In the genomic region with DNA sequence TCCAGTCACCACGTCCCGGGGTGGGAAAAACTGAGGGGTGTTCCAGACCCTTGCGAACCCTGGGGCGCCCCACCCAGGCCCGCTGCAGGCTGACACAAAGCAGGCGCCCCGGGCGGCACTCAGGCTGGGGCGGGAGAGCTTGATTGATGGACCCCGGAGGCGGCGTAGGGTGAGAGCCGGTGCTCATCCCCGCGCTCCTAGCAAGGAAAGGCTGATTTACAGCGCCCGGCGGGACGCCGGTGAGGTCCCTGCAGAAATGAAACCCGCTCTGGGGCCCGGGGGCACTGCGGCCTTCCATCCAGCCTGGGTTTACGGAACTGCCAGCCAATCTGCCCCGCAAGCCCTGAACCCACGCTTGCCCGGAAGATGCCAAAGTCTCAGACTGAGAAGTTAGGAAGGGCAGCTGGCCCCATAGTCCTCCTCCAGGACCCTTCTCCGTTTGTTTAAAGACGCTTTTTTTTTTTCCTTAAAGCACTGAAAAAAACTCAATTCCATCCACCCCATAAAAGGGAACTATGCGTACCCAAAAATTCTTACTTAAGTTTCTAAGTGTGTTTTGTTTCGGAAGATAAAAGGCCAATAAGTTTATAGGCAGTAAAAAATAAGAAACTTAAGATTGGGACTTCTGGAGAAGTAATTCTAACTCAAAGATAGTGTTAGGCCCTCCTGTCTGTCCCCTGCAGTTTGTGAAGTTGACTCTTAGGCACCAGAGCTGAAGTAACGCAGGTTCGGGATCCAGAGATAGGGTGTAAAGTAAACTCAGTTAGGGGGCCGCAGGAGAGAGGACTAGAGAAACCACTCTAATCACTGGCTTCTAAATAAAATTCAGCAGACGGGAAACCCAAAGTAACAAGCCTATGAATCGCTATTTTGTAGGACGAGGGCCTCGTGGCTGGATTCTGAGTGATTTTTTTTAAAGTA, we compare ENCODE assay signal across 8 mouse cellular contexts.
DNase-seq lines count a peak whose midpoint lies in the region; ATAC-seq lines count a peak whose summit lies in the region.

No protein-coding gene starts in this region.

- H3K36me3 ChIP-seq in heart, embryonic 16.5 days (ENCODE audit: control insufficient read depth, insufficient read depth): no peaks in the 10 kb centered on the region
- H3K36me3 ChIP-seq in limb, embryonic 12.5 days: no peaks in the 10 kb centered on the region
- H3K36me3 ChIP-seq in midbrain, embryonic 15.5 days (replicated peaks): no peaks in the 10 kb centered on the region

- WGBS in heart, embryonic 16.5 days: 15% methylated on average over 38 of the region's 38 CpGs
- 3% methylated on average over 38 of the region's 38 CpGs for WGBS in limb, embryonic 12.5 days
- WGBS in midbrain, embryonic 15.5 days: 7% methylated on average over 38 of the region's 38 CpGs

- H3K27me3 ChIP-seq in heart, embryonic 16.5 days (ENCODE audit: control insufficient read depth, insufficient read depth, low read length): peaks cover 4% of the 10 kb centered on the region; the same call in 1 of the 2 replicates
- 0 out of 2 replicates have a peak, but pooled peaks cover 4% of the 10 kb centered on the region for H3K27me3 ChIP-seq in limb, embryonic 12.5 days
- peaks cover 25% of the 10 kb centered on the region for H3K27me3 ChIP-seq in midbrain, embryonic 15.5 days (replicated peaks)

- H3K9me3 ChIP-seq in heart, embryonic 16.5 days (replicated peaks; ENCODE audit: control insufficient read depth, low read length): no peaks in the 10 kb centered on the region
- H3K9me3 ChIP-seq in limb, embryonic 12.5 days: no peaks in the 10 kb centered on the region
- no peaks in the 10 kb centered on the region for H3K9me3 ChIP-seq in midbrain, embryonic 15.5 days

- peak overlapping the region; percentile 90 for H3K27ac ChIP-seq in heart, embryonic 16.5 days (ENCODE audit: low read length)
- peak overlapping the region; percentile 87 for H3K27ac ChIP-seq in limb, embryonic 12.5 days
- H3K27ac ChIP-seq in midbrain, embryonic 15.5 days: peak overlapping the region; percentile 62

- DNase-seq in heart, adult 18-20 months: peak; percentile 27 to 63
- no peak for DNase-seq in heart, adult 8-10 months (ENCODE audit: low spot score)
- peak; percentile 82 for DNase-seq in embryo, embryonic 9.5 days (ENCODE audit: extremely low spot score)
- no peak for DNase-seq in adipocyte (ENCODE audit: low spot score)
- DNase-seq in right cerebral cortex, postnatal 10 days (ENCODE audit: low spot score in 2 of 2): no peak

- peak overlapping the region; percentile 69 for H3K4me2 ChIP-seq in heart, embryonic 16.5 days (ENCODE audit: low read depth, low read length)
- H3K4me2 ChIP-seq in limb, embryonic 12.5 days: peak overlapping the region; percentile 72
- peak overlapping the region; percentile 50 for H3K4me2 ChIP-seq in midbrain, embryonic 15.5 days

- no peak; the same call in 1 of the 2 replicates for ATAC-seq in heart, embryonic 16.5 days (replicated peaks; ENCODE audit: extremely low read depth, insufficient read depth, low FRiP score)
- no peak for ATAC-seq in limb, embryonic 12.5 days (ENCODE audit: insufficient number of reproducible peaks, insufficient read depth, low FRiP score, low TSS enrichment, low read depth)
- peak; percentile 31; the same call in 1 of the 2 replicates for ATAC-seq in midbrain, embryonic 15.5 days (replicated peaks)

- H3K4me1 ChIP-seq in heart, embryonic 16.5 days (ENCODE audit: control insufficient read depth, insufficient read depth, low read length): peaks cover 20% of the 10 kb centered on the region
- peaks cover 40% of the 10 kb centered on the region for H3K4me1 ChIP-seq in limb, embryonic 12.5 days (replicated peaks)
- peaks cover 15% of the 10 kb centered on the region for H3K4me1 ChIP-seq in midbrain, embryonic 15.5 days

- peak overlapping the region; percentile 77 for H3K9ac ChIP-seq in heart, embryonic 16.5 days (ENCODE audit: low read length)
- H3K9ac ChIP-seq in limb, embryonic 12.5 days (replicated peaks): peak overlapping the region; percentile 63
- peak overlapping the region; percentile 21; the same call in 1 of the 2 replicates for H3K9ac ChIP-seq in midbrain, embryonic 15.5 days

- H3K4me3 ChIP-seq in heart, embryonic 16.5 days (ENCODE audit: low read length): peak overlapping the region; percentile 54
- peak overlapping the region; percentile 38 for H3K4me3 ChIP-seq in limb, embryonic 12.5 days (replicated peaks)
- peak overlapping the region; percentile 22 for H3K4me3 ChIP-seq in midbrain, embryonic 15.5 days

Comparison
In these comparisons a context has a peak if more than half of its experiments do, and no peak if none do; other contexts are left out.
1. DNase-seq: peak in heart, adult 18-20 months (2 of 2) and embryo, embryonic 9.5 days (single experiment); none in heart, adult 8-10 months (single experiment), adipocyte (single experiment) and right cerebral cortex, postnatal 10 days (0 of 2).
2. H3K9ac ChIP-seq: peak in every context shown above with its lines; median percentile 77 in heart, embryonic 16.5 days; 63 in limb, embryonic 12.5 days; 21 in midbrain, embryonic 15.5 days.
3. Peak in every context shown above with its lines, with median percentiles within 50 percentile points of each other: H3K27ac ChIP-seq, H3K4me2 ChIP-seq and H3K4me3 ChIP-seq.